Mouse (Mus musculus) hindbrain, embryonic 12.5 days (tissue): ENCODE measurements at regions not wholly inside any gene's neighbourhood (a gene's known extent, or its start where the extent isn't known, plus 50 kb on each side); places are given as distances from the start of the nearest gene placed in this dataset.
A peak's percentile ranks its signal among the peaks of the same experiment; 100 is the strongest.

Experiments used
- ATAC-seq: fragments of 200-750 bp; cut with Nextera tagmentation; 2 replicates; pipeline ENCODE4 v1.8.0; 2017; ENCODE audit warnings: moderate TSS enrichment; ENCODE audit not compliant: low FRiP score
- H3K27ac ChIP-seq: fragments of 300-500 bp; sonication (generic); 2 replicates; pipeline ENCODE4 v1.5.1; 2016; ENCODE audit warnings: mild to moderate bottlenecking
- H3K27me3 ChIP-seq: fragments of 300-500 bp; sonication (generic); 2 replicates; pipeline ENCODE4 v1.6.1; 2016; ENCODE audit warnings: mild to moderate bottlenecking
- H3K36me3 ChIP-seq: fragments of 300-500 bp; sonication (generic); 2 replicates; pipeline ENCODE4 v1.6.1; 2016; ENCODE audit warnings: mild to moderate bottlenecking
- H3K4me1 ChIP-seq: fragments of 300-500 bp; sonication (generic); 2 replicates; pipeline ENCODE4 v1.6.1; 2016
- H3K4me2 ChIP-seq: fragments of 300-500 bp; sonication (generic); replicated peaks from 2 replicates; pipeline ENCODE4 v1.6.1; 2016; ENCODE audit warnings: mild to moderate bottlenecking
- H3K4me3 ChIP-seq: fragments of 300-500 bp; sonication (generic); 2 replicates; pipeline ENCODE4 v1.5.1; 2016; ENCODE audit warnings: mild to moderate bottlenecking
- H3K9ac ChIP-seq: fragments of 300-500 bp; sonication (generic); 2 replicates; pipeline ENCODE4 v1.6.1; 2016; ENCODE audit warnings: mild to moderate bottlenecking, moderate library complexity
- H3K9me3 ChIP-seq: fragments of 300-500 bp; sonication (generic); replicated peaks from 2 replicates; pipeline ENCODE4 v1.6.1; 2016; ENCODE audit warnings: mild to moderate bottlenecking
- WGBS: fragments of 180-500 bp; shearing (Covaris S2); methylation state at CpG from one replicate; pipeline ENCODE4 v1.1.7; 2016; 5-methylcytosine and 5-hydroxymethylcytosine counted together

- ATAC-seq = no peak
- 86% methylated on average over 3 of the region's 3 CpGs for WGBS
- no peak overlapping the region for H3K27ac ChIP-seq
- no peak overlapping the region for H3K9ac ChIP-seq
- no peaks in the 10 kb centered on the region for H3K4me1 ChIP-seq
- H3K4me2 ChIP-seq = no peak overlapping the region
- H3K4me3 ChIP-seq = no peak overlapping the region
- H3K9me3 ChIP-seq = no peaks in the 10 kb centered on the region
- no peaks in the 10 kb centered on the region for H3K36me3 ChIP-seq
- H3K27me3 ChIP-seq = no peaks in the 10 kb centered on the region
Measured at GRCm38 (mm10) chr6:95769808-95770207, 51.2 kb upstream of the Suclg2 start.

DNA sequence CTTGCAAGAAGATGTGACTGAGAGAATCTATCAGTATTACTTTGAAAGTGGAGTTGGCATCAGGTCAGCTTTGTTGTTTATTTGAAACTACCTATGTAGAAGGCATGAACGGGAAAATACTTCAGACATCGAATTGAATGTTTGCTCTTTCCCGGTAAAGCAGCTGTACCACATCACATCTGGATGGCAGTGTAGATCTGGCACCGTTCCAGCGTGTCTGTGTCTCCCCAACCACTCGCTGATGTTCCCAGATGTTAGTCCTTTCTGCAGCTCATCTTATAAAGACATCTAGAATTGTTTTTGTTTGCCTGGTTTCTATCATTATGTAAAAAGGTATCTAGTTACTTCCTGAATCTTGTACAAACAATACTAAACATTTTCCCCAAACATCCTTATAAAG lies 83.1 kb upstream of the Suclg2 start:
- no peak overlapping the region for H3K9ac ChIP-seq
- no peaks in the 10 kb centered on the region for H3K4me1 ChIP-seq
- H3K36me3 ChIP-seq = no peaks in the 10 kb centered on the region
- no peak overlapping the region for H3K4me2 ChIP-seq
- WGBS = 71% methylated on average over 6 of the region's 6 CpGs
- no peak overlapping the region for H3K4me3 ChIP-seq
- no peak overlapping the region for H3K27ac ChIP-seq
- no peaks in the 10 kb centered on the region for H3K9me3 ChIP-seq
- no peak for ATAC-seq
- no peaks in the 10 kb centered on the region for H3K27me3 ChIP-seq

DNA sequence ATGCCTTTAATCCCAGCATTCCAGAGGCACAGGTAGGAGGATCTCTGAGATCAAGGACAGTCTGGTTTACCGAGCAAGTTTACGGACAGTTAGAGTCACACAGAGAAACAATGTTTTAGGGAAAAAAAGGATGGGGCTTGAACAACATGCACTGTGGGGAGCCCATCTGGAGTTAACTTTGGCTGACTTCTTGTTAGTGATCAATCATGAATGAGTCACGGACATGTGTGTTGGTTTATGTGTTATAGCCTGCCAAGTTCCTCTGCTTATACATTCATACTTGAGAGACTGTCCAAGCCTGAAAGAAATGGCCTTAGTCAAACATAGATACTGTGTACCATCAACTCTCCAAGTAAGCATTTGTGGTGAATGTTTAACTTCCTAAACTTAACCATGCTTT lies 122.9 kb upstream of the Suclg2 start:
- no peak for ATAC-seq
- no peaks in the 10 kb centered on the region; the same call in 1 of the 2 replicates for H3K9me3 ChIP-seq
- H3K27ac ChIP-seq = no peak overlapping the region
- H3K4me3 ChIP-seq = no peak overlapping the region
- WGBS = 77% methylated on average over 3 of the region's 3 CpGs
- no peak overlapping the region for H3K9ac ChIP-seq
- H3K4me2 ChIP-seq = no peak overlapping the region
- no peaks in the 10 kb centered on the region for H3K27me3 ChIP-seq
- H3K4me1 ChIP-seq = no peaks in the 10 kb centered on the region
- no peaks in the 10 kb centered on the region for H3K36me3 ChIP-seq

DNA sequence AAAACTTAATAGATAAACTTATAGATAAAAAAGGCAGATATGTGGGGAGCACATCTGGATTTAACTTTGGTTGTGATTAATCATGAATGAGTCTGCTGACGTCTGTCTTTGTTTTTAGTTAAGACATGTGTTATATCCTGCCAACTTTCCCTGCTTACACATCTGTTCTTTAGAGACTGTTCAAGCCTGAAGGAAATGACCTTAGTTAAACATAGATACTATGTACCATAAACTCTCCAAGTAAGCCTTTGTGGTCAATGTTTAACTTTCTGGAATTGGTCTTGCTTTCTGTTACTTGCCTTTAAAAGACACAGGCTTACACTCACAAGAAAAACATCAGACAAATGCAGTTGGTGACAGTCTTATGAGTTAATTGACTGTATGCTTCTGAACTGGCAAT lies 127.9 kb upstream of the Suclg2 start:
- H3K4me2 ChIP-seq = no peak overlapping the region
- 56% methylated on average over 1 of the region's 1 CpGs for WGBS
- H3K4me1 ChIP-seq = no peaks in the 10 kb centered on the region
- no peaks in the 10 kb centered on the region for H3K36me3 ChIP-seq
- no peak overlapping the region for H3K27ac ChIP-seq
- no peak for ATAC-seq
- no peak overlapping the region for H3K9ac ChIP-seq
- no peak overlapping the region for H3K4me3 ChIP-seq
- no peaks in the 10 kb centered on the region for H3K27me3 ChIP-seq
- no peaks in the 10 kb centered on the region; the same call in 1 of the 2 replicates for H3K9me3 ChIP-seq

DNA sequence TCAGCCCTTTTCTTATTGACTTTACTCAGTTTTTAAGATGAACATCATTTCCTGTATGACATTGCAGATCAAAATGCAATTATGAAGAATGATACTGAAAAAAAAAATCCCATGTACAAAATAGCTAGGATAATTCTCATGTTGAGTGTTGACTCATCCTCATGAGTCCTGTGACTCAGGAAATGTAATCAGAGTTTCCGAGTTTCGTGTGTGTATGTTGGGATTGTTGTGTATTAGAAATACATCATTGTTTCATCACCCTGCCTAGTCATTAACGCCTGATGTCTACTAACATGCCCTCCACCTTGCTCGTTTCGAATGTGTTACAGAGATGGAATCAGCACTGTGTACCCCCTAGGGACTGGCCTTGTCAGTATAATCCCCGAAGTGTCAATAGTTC lies 156.9 kb upstream of the Suclg2 start:
- Histone ChIP-seq H3K36me3 (no peaks in the 10 kb centered on the region), H3K4me3 (no peak overlapping the region), H3K27ac (no peak overlapping the region), H3K4me2 (no peak overlapping the region), H3K27me3 (no peaks in the 10 kb centered on the region), H3K4me1 (no peaks in the 10 kb centered on the region), H3K9me3 (no peaks in the 10 kb centered on the region), H3K9ac (no peak overlapping the region)
- ATAC-seq = no peak
- WGBS = 82% methylated on average over 6 of the region's 6 CpGs

GRCm38 (mm10) chr6:95876320-95876719 lies 157.7 kb upstream of the Suclg2 start:
- Histone ChIP-seq H3K4me3 (no peak overlapping the region), H3K4me1 (no peaks in the 10 kb centered on the region), H3K36me3 (no peaks in the 10 kb centered on the region), H3K27me3 (no peaks in the 10 kb centered on the region), H3K9me3 (no peaks in the 10 kb centered on the region), H3K9ac (no peak overlapping the region), H3K4me2 (no peak overlapping the region), H3K27ac (no peak overlapping the region)
- 58% methylated on average over 2 of the region's 2 CpGs for WGBS
- ATAC-seq = no peak

- 89% methylated on average over 4 of the region's 4 CpGs for WGBS
- no peaks in the 10 kb centered on the region for H3K36me3 ChIP-seq
Measured at GRCm38 (mm10) chr6:95886645-95887044, 168.0 kb upstream of the Suclg2 start.

DNA sequence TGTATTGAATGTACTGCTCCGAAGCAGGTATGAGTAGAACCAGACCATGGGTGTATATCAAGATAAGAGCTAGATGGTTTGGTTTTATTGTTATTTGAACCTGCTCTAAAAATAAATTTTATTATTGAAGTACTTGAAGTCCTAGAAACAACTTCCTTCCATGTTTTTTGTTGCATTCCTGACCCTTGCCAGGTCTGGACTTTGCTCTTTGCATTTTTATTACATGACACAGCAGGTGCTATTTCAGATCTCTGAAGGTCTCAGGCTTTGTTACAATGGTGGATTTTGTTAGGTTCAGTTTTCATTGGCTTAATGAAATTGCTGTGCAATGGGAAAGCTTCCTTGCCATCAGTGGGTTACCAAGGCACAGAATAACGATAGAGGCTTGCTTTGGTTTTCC lies 184.0 kb upstream of the Suclg2 start:
- Histone ChIP-seq H3K36me3 (no peaks in the 10 kb centered on the region), H3K4me3 (no peak overlapping the region), H3K4me1 (no peaks in the 10 kb centered on the region), H3K27ac (no peak overlapping the region), H3K4me2 (no peak overlapping the region), H3K9ac (no peak overlapping the region), H3K9me3 (no peaks in the 10 kb centered on the region), H3K27me3 (no peaks in the 10 kb centered on the region)
- ATAC-seq = no peak
- WGBS = 79% methylated on average over 2 of the region's 2 CpGs

More at GRCm38 (mm10) chr6:95886645-95887044, 168.0 kb upstream of the Suclg2 start:
- no peaks in the 10 kb centered on the region for H3K4me1 ChIP-seq
- H3K4me3 ChIP-seq = no peak overlapping the region
- H3K27me3 ChIP-seq = no peaks in the 10 kb centered on the region
- no peak overlapping the region for H3K27ac ChIP-seq
- no peak overlapping the region for H3K4me2 ChIP-seq
- no peak for ATAC-seq
- no peak overlapping the region for H3K9ac ChIP-seq
- no peaks in the 10 kb centered on the region for H3K9me3 ChIP-seq

- H3K4me1 ChIP-seq = no peaks in the 10 kb centered on the region
- no peak for ATAC-seq
- no peak overlapping the region for H3K27ac ChIP-seq
- WGBS = 36% methylated on average over 10 of the region's 10 CpGs
- no peaks in the 10 kb centered on the region for H3K36me3 ChIP-seq
- H3K27me3 ChIP-seq = no peaks in the 10 kb centered on the region
- 0 out of 2 replicates have a peak overlapping the region, but pooled peaks have one; percentile 11 for H3K4me2 ChIP-seq
- H3K4me3 ChIP-seq = no peak overlapping the region
- H3K9ac ChIP-seq = no peak overlapping the region
- H3K9me3 ChIP-seq = no peaks in the 10 kb centered on the region
Measured at GRCm38 (mm10) chr6:95904085-95904633, 185.6 kb upstream of the Suclg2 start.

- Histone ChIP-seq H3K4me2 (no peak overlapping the region), H3K4me3 (no peak overlapping the region), H3K9ac (no peak overlapping the region), H3K9me3 (no peaks in the 10 kb centered on the region), H3K27me3 (no peaks in the 10 kb centered on the region), H3K36me3 (no peaks in the 10 kb centered on the region), H3K4me1 (no peaks in the 10 kb centered on the region), H3K27ac (no peak overlapping the region)
- WGBS = 86% methylated on average over 8 of the region's 8 CpGs
- no peak for ATAC-seq
Measured at GRCm38 (mm10) chr6:95905057-95905456, 186.5 kb upstream of the Suclg2 start.

GRCm38 (mm10) chr6:95921737-95922136 lies 191.2 kb upstream of the Fam19a1 start:
- Histone ChIP-seq H3K4me3 (no peak overlapping the region), H3K4me2 (no peak overlapping the region), H3K36me3 (no peaks in the 10 kb centered on the region), H3K9ac (no peak overlapping the region), H3K4me1 (no peaks in the 10 kb centered on the region), H3K9me3 (no peaks in the 10 kb centered on the region), H3K27me3 (no peaks in the 10 kb centered on the region), H3K27ac (no peak overlapping the region)
- WGBS = 41% methylated on average over 3 of the region's 3 CpGs
- no peak for ATAC-seq

- Histone ChIP-seq H3K4me1 (no peaks in the 10 kb centered on the region), H3K9ac (no peak overlapping the region), H3K27ac (no peak overlapping the region), H3K4me2 (no peak overlapping the region), H3K27me3 (no peaks in the 10 kb centered on the region), H3K36me3 (no peaks in the 10 kb centered on the region), H3K4me3 (no peak overlapping the region), H3K9me3 (no peaks in the 10 kb centered on the region)
- WGBS = 80% methylated on average over 1 of the region's 1 CpGs
- no peak for ATAC-seq
Measured at GRCm38 (mm10) chr6:95934561-95934960, 178.4 kb upstream of the Fam19a1 start.

GRCm38 (mm10) chr6:95936504-95936903 lies 176.4 kb upstream of the Fam19a1 start:
- Histone ChIP-seq H3K9me3 (no peaks in the 10 kb centered on the region), H3K27ac (no peak overlapping the region), H3K4me3 (no peak overlapping the region), H3K4me1 (no peaks in the 10 kb centered on the region), H3K4me2 (no peak overlapping the region), H3K36me3 (no peaks in the 10 kb centered on the region), H3K9ac (no peak overlapping the region), H3K27me3 (no peaks in the 10 kb centered on the region)
- no peak for ATAC-seq
- 69% methylated on average over 2 of the region's 2 CpGs for WGBS
